Mouse (Mus musculus): ENCODE data around the gene Sipa1l3.

Sipa1l3 gene

GRCm38 (mm10) chr7:29381466-29382040 lies 136.9 kb downstream of the Sipa1l3 start:
- no peak for DNase-seq (ENCODE audit: low spot score in 2 of 2)

DNA sequence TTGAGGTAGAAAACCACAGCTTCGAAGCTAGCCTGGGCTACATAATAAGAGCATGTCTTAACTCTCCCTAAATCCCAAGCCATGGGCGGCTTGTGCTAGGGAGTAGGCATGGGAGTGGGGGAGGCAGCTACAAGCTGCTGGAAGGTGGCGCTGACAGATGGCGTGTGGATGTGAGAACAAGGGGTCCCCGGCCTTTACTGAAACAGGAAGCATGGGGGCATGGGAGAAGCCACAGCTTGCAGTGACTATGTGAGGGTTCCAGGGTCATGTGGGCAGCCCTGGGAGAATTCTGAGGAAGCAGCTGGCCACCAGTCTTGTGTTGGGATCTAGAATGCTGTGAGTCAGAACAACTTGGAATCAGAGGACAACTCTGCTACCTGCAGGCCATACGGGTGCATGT lies 144.4 kb downstream of the Sipa1l3 start:
- DNase-seq (ENCODE audit: low spot score in 2 of 2) = no peak

DNA sequence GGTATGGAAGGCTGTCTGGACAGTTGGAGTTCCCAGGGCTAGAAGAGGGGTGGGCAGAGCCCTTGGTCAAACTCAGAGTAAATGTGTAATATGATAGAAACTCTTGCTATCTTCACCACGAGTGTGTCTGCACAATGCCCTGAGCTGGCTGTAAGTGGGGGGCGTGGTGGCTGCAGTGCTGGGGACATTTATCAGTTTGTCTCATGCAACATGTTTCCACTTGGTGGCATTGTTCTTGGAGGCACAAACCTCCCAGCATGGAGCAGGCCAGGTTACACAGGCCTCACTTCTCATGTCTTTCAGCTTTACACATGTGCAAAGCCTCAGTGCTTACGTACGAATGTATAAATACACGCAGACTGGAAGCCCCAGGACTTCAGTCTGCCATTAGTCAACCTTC lies 146.3 kb downstream of the Sipa1l3 start:
- DNase-seq (ENCODE audit: low spot score in 2 of 2) = no peak

- DNase-seq (ENCODE audit: low spot score in 2 of 2) = no peak
These were observed 148.4 kb downstream of the Sipa1l3 start for GRCm38 (mm10) chr7:29370031-29370430.

- DNase-seq (ENCODE audit: low spot score in 2 of 2) = no peak
These were observed 150.5 kb downstream of the Sipa1l3 start for GRCm38 (mm10) chr7:29368004-29368320.

- DNase-seq (ENCODE audit: low spot score in 2 of 2) = no peak
These were observed 151.1 kb downstream of the Sipa1l3 start for GRCm38 (mm10) chr7:29367166-29368003.

DNA sequence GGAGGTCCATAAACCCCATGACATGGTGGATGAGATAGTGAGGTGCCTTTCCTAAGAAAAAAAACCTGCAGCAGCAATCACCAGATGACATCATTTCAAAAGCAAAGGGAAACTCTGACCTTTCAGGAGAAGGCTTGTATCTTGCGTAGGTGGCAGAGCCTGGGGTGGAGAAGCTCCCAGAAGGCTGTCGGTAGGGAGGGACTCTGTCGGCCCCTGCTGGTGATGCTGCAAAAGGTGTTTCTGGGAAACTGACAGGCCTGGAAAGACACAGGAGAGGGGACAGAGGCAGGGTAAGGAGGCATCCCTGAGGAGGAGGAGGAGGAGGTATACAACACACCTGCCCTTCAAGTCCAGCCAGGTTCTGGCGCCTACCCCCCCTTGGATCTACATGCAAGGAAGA lies 154.4 kb downstream of the Sipa1l3 start:
- DNase-seq (ENCODE audit: low spot score in 2 of 2) = no peak

DNA sequence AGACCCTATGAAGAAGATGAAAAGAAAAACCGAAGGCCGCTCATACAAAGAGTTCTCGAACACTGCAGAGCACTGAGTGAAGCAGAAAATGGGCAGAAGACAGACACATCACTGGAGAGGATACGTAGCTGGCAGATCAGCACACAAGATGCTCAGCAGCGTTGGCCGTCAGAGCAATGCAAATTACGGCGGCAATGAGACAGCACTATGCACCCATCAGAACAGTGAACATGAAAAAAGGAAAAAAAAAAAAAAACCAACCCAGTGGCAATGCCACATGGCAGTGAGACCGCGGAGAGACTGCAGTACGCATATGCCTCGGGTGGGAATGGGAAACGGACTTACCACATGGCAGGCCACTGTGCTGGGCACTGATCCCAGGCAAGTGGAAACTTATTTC lies 156.9 kb downstream of the Sipa1l3 start:
- no peak for DNase-seq (ENCODE audit: low spot score in 2 of 2)

DNA sequence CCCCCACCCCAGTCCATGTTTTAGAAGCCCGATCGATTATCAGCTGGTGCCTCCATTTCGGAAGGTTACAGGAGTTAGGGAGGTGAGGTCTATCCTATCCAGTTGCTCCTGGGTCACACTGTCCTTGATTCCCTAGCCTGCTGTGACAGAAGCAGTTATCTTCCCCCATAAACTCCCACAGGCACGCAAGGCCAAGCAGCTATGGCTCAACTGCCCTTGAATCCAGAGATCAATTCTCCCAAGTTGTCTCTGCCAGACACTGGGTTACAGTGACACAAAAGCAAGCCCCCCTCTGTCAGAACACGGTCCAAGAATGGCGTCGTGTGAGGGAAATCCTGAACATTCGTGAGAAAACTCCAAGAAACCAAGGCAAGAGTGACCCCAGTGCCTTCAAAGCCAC lies 163.0 kb downstream of the Sipa1l3 start:
- no peak for DNase-seq (ENCODE audit: low spot score in 2 of 2)

GRCm38 (mm10) chr7:29354161-29354560 lies 164.3 kb downstream of the Sipa1l3 start:
- no peak for DNase-seq (ENCODE audit: low spot score in 2 of 2)

DNA sequence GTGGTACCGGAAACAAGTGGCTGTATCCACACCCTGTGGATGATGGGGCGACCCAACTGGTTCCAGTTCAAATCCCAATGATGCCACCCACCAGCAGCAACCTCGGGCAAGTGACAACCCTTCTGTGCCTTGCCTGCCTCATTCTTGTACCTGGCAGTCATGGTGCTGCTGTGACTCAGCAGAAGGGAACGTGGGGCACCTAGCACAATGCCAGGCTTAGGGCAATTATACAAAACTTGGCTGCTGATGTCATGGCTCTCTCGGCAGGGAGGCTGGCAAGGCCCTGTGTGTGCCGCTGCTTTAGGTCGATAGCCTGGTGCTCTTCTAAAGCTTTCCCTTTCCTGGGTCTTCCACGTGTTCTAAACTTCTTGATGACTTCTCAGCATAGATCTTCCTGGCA lies 166.2 kb downstream of the Sipa1l3 start:
- no peak for DNase-seq (ENCODE audit: low spot score in 2 of 2)

DNA sequence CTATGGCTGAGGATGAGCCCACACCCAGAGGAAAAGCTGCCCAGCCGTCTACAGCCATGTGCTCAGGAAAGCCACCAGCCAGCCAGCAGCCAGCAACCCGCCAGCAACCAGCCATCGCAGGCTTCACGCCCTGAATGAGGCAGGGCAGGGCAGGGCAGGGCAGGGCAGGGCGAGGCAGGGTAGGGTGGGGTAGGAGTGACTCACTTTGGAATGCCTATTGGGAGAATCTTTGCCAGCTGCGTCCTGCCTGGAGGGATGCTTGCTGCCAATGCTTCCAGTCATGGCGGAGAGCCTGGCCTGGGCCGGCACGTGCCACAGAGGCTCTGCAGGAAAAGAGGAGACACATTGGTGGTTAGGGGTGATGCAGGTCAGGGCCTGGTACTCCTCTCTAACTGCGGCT lies 168.0 kb downstream of the Sipa1l3 start:
- DNase-seq (ENCODE audit: low spot score in 2 of 2) = no peak

DNA sequence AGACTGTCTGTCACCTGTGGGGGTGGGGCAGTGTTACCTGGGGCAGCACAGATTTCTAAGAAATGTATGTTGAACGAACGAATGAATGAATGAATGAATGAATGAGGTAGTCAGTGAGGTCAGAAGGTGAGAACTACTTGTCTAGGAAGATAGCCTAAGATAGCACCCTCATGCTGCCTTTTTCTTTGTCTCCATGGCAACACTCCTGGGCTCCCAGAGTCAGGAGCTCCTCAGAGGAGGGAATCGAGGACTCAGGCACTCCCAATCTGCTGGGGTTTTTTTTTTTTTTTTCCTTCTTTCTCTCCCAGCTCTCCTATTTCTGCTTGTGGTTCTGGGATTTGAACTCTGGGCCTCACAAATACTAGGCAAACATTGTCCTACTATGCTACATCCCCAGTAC lies 172.2 kb downstream of the Sipa1l3 start:
- no peak for DNase-seq (ENCODE audit: low spot score in 2 of 2)

DNA sequence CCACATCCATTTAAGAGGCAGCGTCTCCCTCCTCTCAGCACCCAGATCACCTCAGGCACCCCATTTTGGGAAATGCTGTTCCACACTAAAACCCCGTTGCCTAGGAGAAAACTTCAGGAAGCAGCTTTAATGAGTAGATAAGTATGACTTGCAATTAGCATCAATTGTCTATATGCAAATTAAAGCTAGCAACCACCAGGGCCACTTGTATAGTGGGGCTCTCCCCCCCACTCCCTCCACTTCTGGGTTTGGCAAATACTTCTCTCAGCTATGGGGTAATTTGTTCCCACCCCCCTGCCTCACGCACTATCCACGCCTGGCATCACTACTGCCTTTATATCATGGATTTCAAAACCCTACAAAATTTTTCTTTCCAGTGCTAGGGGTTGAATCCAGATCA lies 172.9 kb downstream of the Sipa1l3 start:
- no peak for DNase-seq (ENCODE audit: low spot score in 2 of 2)

DNA sequence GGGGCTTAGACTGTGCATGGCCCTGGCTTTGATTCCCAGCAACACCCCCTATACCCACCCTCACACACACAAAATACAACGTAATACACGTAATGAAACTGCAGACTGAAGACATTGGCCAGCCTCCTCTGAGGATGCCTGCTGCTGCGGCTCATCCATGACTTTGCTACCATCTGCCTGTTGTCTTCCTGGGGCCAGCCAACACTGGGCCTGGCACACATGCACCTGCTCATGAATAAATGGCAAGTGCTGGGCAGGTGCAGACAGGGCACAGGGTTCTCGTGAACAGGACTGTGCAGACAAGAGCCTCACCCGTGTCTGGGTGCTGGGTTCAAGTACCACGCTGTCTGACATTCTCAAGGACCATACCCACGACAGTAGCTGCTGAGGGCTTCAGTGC lies 174.7 kb downstream of the Sipa1l3 start:
- DNase-seq (ENCODE audit: low spot score in 2 of 2) = no peak

GRCm38 (mm10) chr7:29342489-29343092 lies 175.8 kb downstream of the Sipa1l3 start:
- DNase-seq (ENCODE audit: low spot score in 2 of 2) = no peak

DNA sequence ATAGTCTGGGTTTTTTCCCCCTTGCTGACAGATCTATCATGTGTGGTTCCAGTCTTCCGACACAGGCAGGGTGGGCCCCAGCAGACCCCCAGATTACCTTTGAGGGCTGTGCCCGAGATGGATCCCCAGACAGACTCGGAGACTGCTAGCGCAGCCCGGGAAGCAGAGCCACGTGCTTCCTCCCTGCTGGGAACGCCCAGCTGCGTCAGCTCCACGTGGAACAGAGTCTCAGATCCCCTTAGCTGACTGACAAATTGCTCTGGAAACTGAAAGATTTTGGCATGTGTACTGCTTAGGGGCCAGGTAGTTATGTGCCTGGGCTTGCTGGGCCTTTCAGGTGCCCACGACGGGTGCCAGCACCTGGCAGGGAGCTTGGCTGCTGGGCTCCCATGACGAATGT lies 176.7 kb downstream of the Sipa1l3 start:
- no peak for DNase-seq (ENCODE audit: low spot score in 2 of 2)

GRCm38 (mm10) chr7:29340838-29341237 lies 177.6 kb downstream of the Sipa1l3 start:
- DNase-seq (ENCODE audit: low spot score in 2 of 2) = no peak

- DNase-seq (ENCODE audit: low spot score in 2 of 2) = no peak
These were observed 178.2 kb downstream of the Sipa1l3 start for GRCm38 (mm10) chr7:29340247-29340646.

DNA sequence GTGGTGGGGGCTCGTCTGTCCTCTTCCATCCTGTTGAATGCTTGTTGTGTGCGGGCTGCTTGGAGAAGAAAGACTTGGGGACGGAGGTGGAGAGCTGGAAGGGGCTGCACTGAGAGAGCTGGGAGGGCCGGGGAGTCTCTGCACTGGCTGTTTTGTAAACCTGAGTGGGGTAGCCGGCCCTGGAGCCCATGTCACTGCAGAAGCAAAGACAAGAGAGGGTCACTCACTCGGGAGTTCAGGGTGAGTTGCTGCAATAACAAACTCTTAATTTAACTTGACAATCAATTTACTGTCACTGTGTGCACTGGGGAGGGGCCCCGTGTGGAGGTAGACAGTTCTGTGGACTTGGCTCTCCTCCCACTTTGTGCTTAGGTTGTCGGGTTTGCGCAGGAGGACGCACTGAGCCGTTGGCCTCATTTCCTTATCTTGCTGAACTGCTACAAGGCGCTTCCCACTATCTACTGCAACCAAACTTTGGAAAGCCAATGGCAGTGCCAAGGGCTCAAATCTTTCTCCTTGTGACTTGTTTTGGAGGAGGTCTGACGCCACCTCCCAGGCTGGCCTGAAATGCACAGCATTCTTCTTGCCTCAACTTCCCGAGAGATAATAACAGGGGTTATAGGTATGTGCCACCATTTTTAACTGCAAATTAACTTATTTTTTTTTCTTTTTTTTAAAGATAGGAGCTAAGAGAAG lies 179.3 kb downstream of the Sipa1l3 start:
- no peak for DNase-seq (ENCODE audit: low spot score in 2 of 2)

DNA sequence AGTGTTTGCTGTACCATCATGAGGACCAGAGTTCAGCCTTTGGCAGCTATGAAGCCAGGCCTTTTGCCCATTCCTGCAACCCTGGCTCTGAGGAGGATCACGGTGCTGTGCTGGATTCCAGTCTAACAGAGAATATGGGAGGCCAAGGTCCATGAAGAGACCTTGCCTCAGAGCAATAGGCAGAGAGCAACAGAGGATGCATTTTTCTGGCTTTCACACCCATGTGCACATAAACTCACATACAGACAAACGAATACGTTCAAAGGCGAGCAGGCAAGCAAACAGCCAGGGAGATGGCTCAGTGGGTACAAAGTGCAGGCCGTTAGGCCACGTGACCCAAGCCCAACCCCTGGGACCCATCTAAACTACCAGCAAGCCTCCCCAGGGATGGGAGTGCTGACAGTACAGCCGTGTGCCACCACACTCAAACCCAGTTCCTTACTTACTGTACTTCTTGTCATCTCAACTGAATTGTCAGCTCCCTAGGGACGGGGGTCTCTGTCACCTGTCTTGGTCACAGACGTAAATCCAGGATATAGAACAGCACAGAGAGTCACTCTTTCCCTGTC lies 180.0 kb downstream of the Sipa1l3 start:
- no peak for DNase-seq (ENCODE audit: low spot score in 2 of 2)

- no peak for DNase-seq (ENCODE audit: low spot score in 2 of 2)
These were observed 180.7 kb downstream of the Sipa1l3 start for GRCm38 (mm10) chr7:29337766-29338165.
